Mouse (Mus musculus): Measurements from ENCODE around the gene Polh. TPM values are rescaled to one million over a fixed set of nuclear protein-coding genes. Genes with fewer than 3 reads are reported as not detected.

Polh gene
- total RNA-seq, 2 experiments from 2014 or later: 11.8 to 14.1 TPM

- Histone ChIP-seq H3K27ac (peak overlapping the region; percentile 92), H3K4me3 (no peak overlapping the region)
- intact Hi-C loops (cut with DNase I): loop anchor here (10.0 kb wide), 1 partner anchor 308 kb away; no protein-coding TSS in a partner anchor
- no peak for TF ChIP-seq CTCF (IDR thresholded peaks at IDR 0.05)
- DNase-seq: peak; percentile 26
Observed at GRCm38 (mm10) chr17:46122791-46123190, 79.7 kb downstream of the Polh start.

Small RNA genes lying within 50 kb of the gene (microRNA-seq; reads per million reads assigned to microRNA genes)
- gene Mir693: not detected

Other genes starting within 250 kb of the Polh start
- 100 to 1,000 TPM; 135 to 219 TPM for gene Vegfa, start 170.3 kb downstream of the Polh start, total RNA-seq (2021)
- gene Mrps18a, start 91.7 kb downstream of the Polh start, total RNA-seq (2021): 100 to 1,000 TPM in 1 of 2 experiments, 10 to 100 TPM in 1; 84.2 to 104 TPM
- gene Rsph9, start 58.4 kb downstream of the Polh start, total RNA-seq (2021): under 1 TPM; 0.47 to 0.61 TPM
- 10 to 100 TPM; 20.8 to 25.1 TPM for gene Mad2l1bp, start 49.1 kb downstream of the Polh start, total RNA-seq (2021)
- 10 to 100 TPM; 52.7 to 55.2 TPM for gene Gtpbp2, start 41.6 kb downstream of the Polh start, total RNA-seq (2021)
- gene Xpo5, start 137 bp upstream of the Polh start, total RNA-seq (2021): 10 to 100 TPM; 10.8 to 12.2 TPM
- 10 to 100 TPM; 13.7 to 14.5 TPM for gene Polr1c, start 45.4 kb upstream of the Polh start, total RNA-seq (2021)
- gene Yipf3, start 45.4 kb upstream of the Polh start, total RNA-seq (2021): 10 to 100 TPM; 55.8 to 59.5 TPM
- under 1 TPM in 1 of 2 experiments, not detected in 1; 0.14 TPM for gene Lrrc73, start 50.9 kb upstream of the Polh start, total RNA-seq (2021)
- 10 to 100 TPM; 37.2 to 43.8 TPM for gene Tjap1, start 80.4 kb upstream of the Polh start, total RNA-seq (2021)
- not detected for gene Dlk2, start 94.8 kb upstream of the Polh start, total RNA-seq (2021)
- 1 to 10 TPM; 2.4 to 2.9 TPM for gene Abcc10, start 125.7 kb upstream of the Polh start, total RNA-seq (2021)
- gene Zfp318, start 181.1 kb upstream of the Polh start, total RNA-seq (2021): 10 to 100 TPM; 14.1 to 17.4 TPM
- under 1 TPM; 0.33 to 0.66 TPM for gene Crip3, start 226.3 kb upstream of the Polh start, total RNA-seq (2021)
- gene Slc22a7, start 235.8 kb upstream of the Polh start, total RNA-seq (2021): not detected